Mouse (Mus musculus) ES-Bruce4 (cell line): ENCODE measurements around the gene Ikzf4. TPM values are rescaled to one million over a fixed set of nuclear protein-coding genes. Genes with fewer than 3 reads are reported as not detected.
A peak's percentile ranks its signal among the peaks of the same experiment; 100 is the strongest.
"Not testable (repeated sequence)": the region's sequence is repeated elsewhere in the genome, so short reads cannot be mapped to it uniquely, and the experiment has no call there.

Experiments used
- H3K27ac ChIP-seq: 2 replicates; pipeline ENCODE4 v1.5.1; 2012; ENCODE audit warnings: low read length, inconsistent platforms; ENCODE audit not compliant: insufficient read depth
- H3K27me3 ChIP-seq: 2 replicates; pipeline ENCODE4 v1.6.1; 2012; ENCODE audit warnings: mild to moderate bottlenecking, low read length, inconsistent platforms; ENCODE audit not compliant: control insufficient read depth, poor library complexity, insufficient read depth, severe bottlenecking
- H3K36me3 ChIP-seq: 2 replicates; pipeline ENCODE4 v1.6.1; 2012; ENCODE audit warnings: inconsistent platforms, mild to moderate bottlenecking, low read length, moderate library complexity; ENCODE audit not compliant: control insufficient read depth, poor library complexity, insufficient read depth, severe bottlenecking
- H3K4me1 ChIP-seq: one replicate; pipeline ENCODE4 v1.8.1; 2011; ENCODE audit warnings: low read length; ENCODE audit not compliant: control insufficient read depth, insufficient read depth
- H3K4me3 ChIP-seq: 2 replicates; pipeline ENCODE4 v1.5.1; 2011; ENCODE audit warnings: low read depth, mild to moderate bottlenecking, low read length
- H3K9ac ChIP-seq: 2 replicates; pipeline ENCODE4 v1.6.1; 2012; ENCODE audit warnings: low read depth, mild to moderate bottlenecking, inconsistent platforms; ENCODE audit not compliant: poor library complexity, severe bottlenecking
- H3K9me3 ChIP-seq: replicated peaks from 2 replicates; pipeline ENCODE4 v1.6.1; 2012; ENCODE audit warnings: mild to moderate bottlenecking, low read length, inconsistent platforms; ENCODE audit not compliant: control insufficient read depth, poor library complexity, insufficient read depth, severe bottlenecking
- CTCF ChIP-seq: IDR thresholded peaks from one replicate; pipeline ENCODE4 v1.8.1; 2011; ENCODE audit warnings: low read depth, low read length
- EP300 ChIP-seq: IDR thresholded peaks from 2 replicates; pipeline ENCODE4 v1.6.1; 2011; ENCODE audit warnings: low read depth, low read length; ENCODE audit not compliant: insufficient read depth
- POLR2A ChIP-seq: IDR thresholded peaks from one replicate; pipeline ENCODE4 v1.8.1; 2011; ENCODE audit warnings: low read length; ENCODE audit not compliant: insufficient read depth
- polyA plus RNA-seq: library from polyadenylated mRNA; stranded (reverse); fragments of >200 nt; gene quantifications from 2 replicates; pipeline ENCODE4 v1.2.4, GENCODE M21; 2011; ENCODE audit warnings: low read depth; ENCODE audit not compliant: missing spikeins, insufficient read depth, insufficient read length

Gene Ikzf4
- polyA plus RNA-seq, 1 experiment = 9.8 TPM

DNA sequence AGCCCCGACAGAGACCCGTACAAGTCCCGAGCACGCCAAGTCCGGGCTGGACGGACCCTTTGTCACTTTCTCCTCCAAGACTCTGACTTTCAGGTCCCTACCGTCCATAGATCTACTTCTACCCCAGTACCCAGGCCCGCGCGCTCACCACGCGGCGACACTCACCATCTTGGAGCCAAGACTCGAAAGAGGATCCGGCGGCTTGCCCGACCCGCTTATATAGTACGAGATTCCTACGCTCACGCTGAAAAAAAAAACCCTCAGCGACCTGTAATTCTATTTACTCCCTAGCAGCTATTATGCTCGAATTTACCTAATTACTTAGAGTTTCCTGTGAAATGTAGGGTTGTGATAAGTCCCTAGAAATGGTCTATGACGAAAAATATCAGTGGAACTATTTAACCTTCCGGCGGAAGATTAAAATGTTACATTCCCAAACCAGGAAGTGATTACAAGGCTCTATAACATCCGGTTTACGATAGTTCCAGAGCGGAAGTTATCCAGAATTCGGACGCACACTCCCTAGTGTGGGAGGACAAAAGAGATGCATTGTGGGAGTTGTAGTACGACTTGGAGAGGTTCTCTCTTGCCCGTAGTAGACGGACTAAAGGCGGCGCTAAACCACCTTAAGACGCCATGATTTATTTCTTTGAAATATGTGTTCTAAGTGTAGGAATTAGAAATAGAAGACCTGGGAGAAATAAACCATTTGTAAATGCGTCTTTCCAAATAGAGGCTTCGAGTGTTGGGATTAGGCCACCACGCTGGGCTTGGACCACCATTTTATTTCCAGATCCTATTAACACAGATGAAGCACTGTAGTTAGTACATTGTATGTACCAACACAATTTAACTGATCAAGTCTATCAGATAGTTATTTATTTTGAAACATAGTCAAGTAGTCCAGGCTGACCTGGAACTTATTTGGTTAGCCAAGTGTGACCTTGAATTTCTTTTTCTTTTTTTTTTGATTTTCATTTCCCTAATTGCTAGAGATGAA, 19.2 kb downstream of the Ikzf4 start, which contains the start of gene Rps26:
Gene Rps26 (minus strand): TSS at position 437 of the 1,000 bp plus-strand sequence.
- Histone ChIP-seq H3K9me3 (no peaks in the 10 kb centered on the region), H3K9ac (peak within 1 kb of the TSS; percentile 98), H3K4me3 (peak within 1 kb of the TSS; percentile 83), H3K27me3 (no peaks in the 10 kb centered on the region), H3K27ac (peak within 1 kb of the TSS; percentile 13), H3K36me3 (peaks cover 23% of the 10 kb centered on the region), H3K4me1 (no peaks in the 10 kb centered on the region)
- no peak for TF ChIP-seq CTCF
- TF ChIP-seq POLR2A = peak; percentile 83
- 0 out of 2 replicates have a peak, but pooled peaks have one; percentile 9 for TF ChIP-seq EP300

DNA sequence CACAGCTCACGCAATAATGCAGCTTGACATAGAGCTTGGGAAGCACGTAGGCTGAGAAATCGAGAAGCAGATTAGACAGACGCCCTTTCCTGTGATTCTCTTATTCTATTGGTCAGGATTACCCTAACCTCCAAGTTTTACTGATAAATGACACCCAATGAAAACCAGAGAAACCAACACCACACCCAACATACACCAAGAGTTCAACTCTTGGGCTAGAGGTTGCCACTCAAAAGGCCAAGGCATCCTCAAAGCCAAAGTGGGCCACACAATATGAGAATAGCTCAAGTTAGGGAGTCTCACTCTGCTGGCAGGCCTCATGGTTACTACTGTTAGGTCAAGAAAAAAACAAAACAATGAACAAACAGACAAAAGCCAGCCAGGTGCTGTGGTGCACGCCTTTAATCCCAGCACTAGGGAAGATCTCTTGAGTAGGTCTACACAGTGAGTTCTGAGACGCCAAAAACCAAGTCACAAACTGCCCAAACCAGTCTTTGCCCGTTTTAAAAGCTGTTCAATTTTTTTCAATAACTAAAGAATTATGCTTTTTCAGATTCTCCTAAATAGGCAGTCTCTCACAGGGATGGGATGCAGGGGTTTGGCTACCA, 20.4 kb downstream of the Ikzf4 start:
- Histone ChIP-seq H3K27ac (peak overlapping the region; percentile 13), H3K9me3 (no peaks in the 10 kb centered on the region), H3K9ac (peak overlapping the region; percentile 98), H3K36me3 (peaks cover 23% of the 10 kb centered on the region), H3K4me1 (no peaks in the 10 kb centered on the region), H3K4me3 (peak overlapping the region; percentile 83), H3K27me3 (no peaks in the 10 kb centered on the region)
- TF ChIP-seq POLR2A (no peak), EP300 (no peak), CTCF (no peak)

DNA sequence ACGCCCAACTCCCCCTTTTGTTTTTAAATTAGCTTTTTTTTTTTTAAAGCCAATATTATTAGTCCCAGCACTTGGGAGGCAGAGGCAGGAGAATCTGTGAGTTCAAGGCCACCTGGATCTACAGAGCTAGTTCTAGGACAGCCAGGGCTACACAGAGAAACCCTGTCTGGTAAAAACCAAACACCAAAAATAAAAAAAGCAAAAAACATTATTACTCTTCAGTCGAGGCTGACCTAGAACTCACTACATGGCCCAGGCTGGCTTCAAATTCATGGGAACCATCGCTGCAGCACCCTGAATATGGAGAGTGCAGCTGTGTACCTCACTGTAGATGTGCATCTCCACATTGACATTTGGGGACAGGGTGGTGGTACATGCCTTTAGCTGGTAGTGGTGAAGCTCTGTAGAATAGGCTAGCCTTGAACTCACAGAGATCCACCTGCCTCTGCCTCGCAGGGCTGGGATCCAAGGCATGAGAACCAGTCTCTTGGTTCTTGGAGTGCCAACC, 22.6 kb downstream of the Ikzf4 start:
- not testable (repeated sequence) for H3K4me1 ChIP-seq, H3K4me3 ChIP-seq, H3K9me3 ChIP-seq, H3K9ac ChIP-seq, H3K27me3 ChIP-seq
- 0 out of 2 replicates have a peak overlapping the region, but pooled peaks have one; percentile 12 for H3K27ac ChIP-seq
- peaks cover 23% of the 10 kb centered on the region for H3K36me3 ChIP-seq

DNA sequence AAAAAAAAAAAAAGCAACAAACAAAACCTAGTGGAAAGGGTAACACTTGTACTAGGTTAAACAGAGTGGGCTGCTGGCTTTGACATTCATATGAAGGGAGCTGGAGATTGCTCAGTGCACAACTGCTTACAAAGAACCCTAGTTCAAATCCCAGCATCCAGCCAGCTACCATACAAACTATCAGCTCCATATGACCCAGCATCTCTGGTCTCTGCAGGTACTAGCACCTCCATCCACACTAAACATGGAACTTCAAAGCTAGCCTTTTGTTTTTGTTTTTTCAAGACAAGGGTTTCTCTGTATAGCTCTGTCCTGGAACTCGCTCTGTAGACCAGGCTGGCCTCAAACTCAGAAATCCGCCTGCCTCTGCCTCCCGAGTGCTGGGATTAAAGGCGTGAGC, 23.1 kb downstream of the Ikzf4 start:
- H3K9me3 ChIP-seq = no peaks in the 10 kb centered on the region
- TF ChIP-seq CTCF (no peak), EP300 (no peak), POLR2A (no peak)
- no peak overlapping the region for H3K4me3 ChIP-seq
- no peak overlapping the region for H3K9ac ChIP-seq
- H3K27me3 ChIP-seq = no peaks in the 10 kb centered on the region
- peaks cover 23% of the 10 kb centered on the region for H3K36me3 ChIP-seq
- H3K4me1 ChIP-seq = no peaks in the 10 kb centered on the region
- H3K27ac ChIP-seq = 0 out of 2 replicates have a peak overlapping the region, but pooled peaks have one; percentile 44

DNA sequence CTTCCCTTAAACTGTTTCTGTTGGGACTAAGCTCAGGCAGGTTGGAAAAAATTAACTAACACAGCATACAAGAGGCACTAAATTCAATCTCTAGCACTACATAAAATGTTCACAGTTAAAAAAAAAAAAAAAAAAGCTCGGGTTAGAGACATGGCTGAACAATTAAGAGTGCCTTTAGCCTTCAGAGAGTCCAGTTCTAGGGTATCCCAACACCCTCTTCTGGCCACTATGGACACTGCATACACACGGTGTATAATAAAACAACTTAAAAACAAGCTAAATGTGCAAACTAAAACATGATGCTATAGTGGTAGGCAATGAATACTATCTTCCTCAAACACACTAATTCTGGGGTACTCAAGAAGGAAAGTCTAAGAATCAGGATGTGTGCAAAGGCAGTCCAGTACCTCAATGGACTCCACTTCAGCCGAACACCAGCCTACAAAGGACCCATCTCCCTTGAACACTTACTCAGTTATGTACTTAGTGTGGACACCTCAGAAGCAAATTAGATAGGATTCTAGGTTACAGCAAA, 23.7 kb downstream of the Ikzf4 start:
- no peak overlapping the region for H3K9ac ChIP-seq
- no peak overlapping the region for H3K27ac ChIP-seq
- no peak for TF ChIP-seq CTCF
- no peak for TF ChIP-seq POLR2A
- TF ChIP-seq EP300 = no peak
- H3K27me3 ChIP-seq = no peaks in the 10 kb centered on the region
- no peaks in the 10 kb centered on the region for H3K4me1 ChIP-seq
- H3K36me3 ChIP-seq = peaks cover 23% of the 10 kb centered on the region
- H3K4me3 ChIP-seq = no peak overlapping the region
- no peaks in the 10 kb centered on the region for H3K9me3 ChIP-seq

DNA sequence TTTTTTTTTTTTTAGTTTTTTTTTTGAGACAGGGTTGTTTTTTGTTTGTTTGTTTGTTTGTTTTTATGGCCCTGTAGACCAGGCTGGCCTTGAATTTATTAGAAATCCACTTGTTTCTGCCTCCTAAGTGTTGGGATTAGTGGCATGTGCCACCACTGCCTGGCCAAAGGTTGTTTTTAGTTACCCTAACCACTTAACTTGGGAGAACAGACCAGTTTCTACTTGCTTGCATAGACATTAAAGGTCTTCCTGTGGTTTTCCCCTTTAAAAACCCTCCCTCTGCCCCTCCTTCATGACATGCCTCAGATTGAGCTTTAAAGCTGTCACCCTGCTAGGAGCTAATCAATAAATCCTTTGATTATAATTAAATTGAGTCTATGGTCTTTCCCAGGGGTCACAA, 25.6 kb downstream of the Ikzf4 start:
- H3K4me1 ChIP-seq = no peaks in the 10 kb centered on the region
- H3K36me3 ChIP-seq = peaks cover 17% of the 10 kb centered on the region
- H3K27ac ChIP-seq = no peak overlapping the region
- TF ChIP-seq CTCF (no peak), POLR2A (no peak), EP300 (no peak)
- no peak overlapping the region for H3K4me3 ChIP-seq
- no peaks in the 10 kb centered on the region for H3K27me3 ChIP-seq
- no peak overlapping the region for H3K9ac ChIP-seq
- H3K9me3 ChIP-seq = no peaks in the 10 kb centered on the region

DNA sequence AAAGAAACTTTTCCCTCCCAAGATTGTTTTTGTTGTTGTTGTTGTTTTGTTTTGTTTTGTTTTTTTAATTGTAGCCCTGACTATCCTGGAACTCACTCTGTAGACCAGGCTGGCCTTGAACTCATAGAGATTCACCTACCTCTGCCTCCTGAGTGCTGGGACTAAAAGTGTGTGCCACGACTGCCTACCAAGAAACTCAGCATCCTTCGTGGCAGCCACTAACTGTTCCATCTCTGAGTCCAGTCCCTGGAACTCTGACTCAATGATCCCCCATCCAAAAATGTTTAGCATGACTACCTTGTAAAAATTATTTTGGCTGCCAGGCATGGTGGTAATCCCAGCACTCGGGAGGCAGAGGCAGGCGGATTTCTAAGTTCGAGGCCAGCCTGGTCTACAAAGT, 26.6 kb downstream of the Ikzf4 start:
- H3K9me3 ChIP-seq, H3K36me3 ChIP-seq, H3K27me3 ChIP-seq, H3K4me1 ChIP-seq, H3K9ac ChIP-seq, H3K4me3 ChIP-seq, H3K27ac ChIP-seq: not testable (repeated sequence)
